Mouse (Mus musculus) adrenal gland, postnatal 25 days (tissue): ENCODE results near the gene Fut9. TPM values are rescaled to one million over a fixed set of nuclear protein-coding genes. Genes with fewer than 3 reads are reported as not detected.

Experiments used
- DNase-seq: peaks from one replicate; pipeline ENCODE4 v3.0.0; 2021; ENCODE audit warnings: mixed read lengths
- long read RNA-seq: library from polyadenylated mRNA; stranded (forward); transcript quantifications from one replicate; pipeline ENCODE4 v2.0.0, GENCODE M21; 2021
- total RNA-seq: library from RNA; stranded (reverse); gene quantifications from 2 replicates; pipeline ENCODE4 v1.2.3, GENCODE M21; 2021

Fut9 gene
- total RNA-seq: 0.27 and 0.52 TPM in 2 replicates
- long read RNA-seq: 0 reads

- DNase-seq: peak; percentile 9
Measured at GRCm38 (mm10) chr4:25799476-25800283, at the start of gene Fut9. Gene Fut9 (minus strand): TSS chr4:25800244.

- no peak for DNase-seq
Measured at GRCm38 (mm10) chr4:25815783-25816182, 15.7 kb upstream of the Fut9 start.

DNA sequence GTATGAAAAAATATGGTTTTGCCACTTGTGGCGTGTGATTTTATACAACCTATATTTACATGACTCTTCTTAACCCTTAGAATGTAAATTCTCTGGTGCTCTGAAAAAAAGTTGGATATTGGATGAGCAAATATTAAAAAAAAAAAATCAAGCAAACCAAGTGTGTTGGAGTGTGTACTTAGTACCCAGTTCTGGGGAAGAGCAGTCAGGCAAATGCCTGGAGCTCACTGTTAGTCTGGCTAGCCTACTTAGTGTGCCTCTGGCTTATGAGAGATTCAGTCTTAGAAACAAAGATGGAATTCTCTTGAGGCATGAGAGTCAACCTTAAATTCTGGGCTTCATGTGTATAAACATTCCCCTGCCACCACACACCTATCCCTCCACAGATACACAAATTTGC is 13.3 kb upstream of the Fut9 start:
- no peak for DNase-seq

GRCm38 (mm10) chr4:25810058-25810457 is 10.0 kb upstream of the Fut9 start:
- no peak for DNase-seq

- no peak for DNase-seq
Measured at GRCm38 (mm10) chr4:25801751-25802150, 1.7 kb upstream of the Fut9 start.

- no peak for DNase-seq
Measured at GRCm38 (mm10) chr4:25800284-25800616, 206 bp upstream of the Fut9 start.

GRCm38 (mm10) chr4:25799051-25799475 is 981 bp downstream of the Fut9 start:
- DNase-seq: no peak

DNA sequence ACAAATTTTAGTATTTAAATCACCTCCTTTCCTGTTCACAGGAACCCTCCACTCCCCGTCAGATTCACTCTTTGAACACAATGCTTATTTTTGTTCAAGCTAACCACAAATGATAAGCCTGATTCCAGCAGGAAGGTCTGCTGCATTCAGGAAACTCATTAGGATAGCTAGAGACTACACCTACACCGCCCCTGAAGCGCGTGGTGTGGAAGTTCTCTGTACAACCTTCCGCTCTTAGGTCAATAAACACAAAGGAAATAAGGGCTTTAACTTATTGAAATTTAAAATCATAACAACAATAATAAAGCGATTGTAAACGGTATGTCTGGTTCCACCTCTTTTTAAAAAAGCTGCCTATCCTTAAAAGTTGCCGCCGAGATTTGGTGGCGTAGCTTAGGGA is 1.6 kb downstream of the Fut9 start:
- no peak for DNase-seq

GRCm38 (mm10) chr4:25796149-25796548 is 3.9 kb downstream of the Fut9 start:
- DNase-seq: no peak

DNA sequence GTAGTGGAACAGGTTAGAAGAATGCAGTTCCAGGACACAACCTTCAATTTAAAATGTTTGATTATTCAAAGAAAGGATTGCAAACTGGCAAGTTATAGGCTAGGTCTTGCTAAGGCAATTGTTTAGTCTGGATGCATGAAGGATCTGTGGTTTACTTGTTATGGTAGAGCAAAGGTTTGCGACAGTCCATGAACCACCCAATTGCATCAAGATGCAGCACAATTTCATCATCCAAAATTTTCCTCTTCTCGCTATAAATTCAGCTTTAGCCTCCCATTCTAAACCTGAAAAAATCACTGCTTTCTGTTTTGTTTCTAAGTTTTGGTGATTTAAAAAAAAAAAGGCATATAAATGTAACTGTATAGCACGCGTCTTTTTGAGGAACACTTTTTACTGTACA is 14.8 kb downstream of the Fut9 start:
- no peak for DNase-seq

DNA sequence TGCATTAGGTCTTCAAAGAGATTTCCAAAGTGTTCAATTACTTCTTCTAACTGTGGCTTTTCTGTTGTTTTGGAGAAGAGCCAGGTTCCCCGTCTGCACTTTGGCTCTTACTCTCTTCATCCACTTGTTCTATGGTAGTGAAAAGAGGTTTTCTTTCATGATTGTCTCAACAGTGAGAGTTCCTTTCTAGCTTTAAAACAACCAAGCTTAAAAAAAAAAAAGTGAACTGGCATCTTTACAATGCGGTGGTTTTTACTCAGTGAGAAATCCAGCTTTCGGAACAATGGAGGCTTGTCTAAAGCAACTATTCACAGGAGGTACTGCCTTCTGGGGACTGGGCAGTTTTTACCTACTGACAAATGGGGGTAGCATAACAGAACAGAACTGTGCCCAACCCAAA is 31.4 kb downstream of the Fut9 start:
- DNase-seq: no peak

- DNase-seq: no peak
Measured at GRCm38 (mm10) chr4:25763091-25763490, 37.0 kb downstream of the Fut9 start.

DNA sequence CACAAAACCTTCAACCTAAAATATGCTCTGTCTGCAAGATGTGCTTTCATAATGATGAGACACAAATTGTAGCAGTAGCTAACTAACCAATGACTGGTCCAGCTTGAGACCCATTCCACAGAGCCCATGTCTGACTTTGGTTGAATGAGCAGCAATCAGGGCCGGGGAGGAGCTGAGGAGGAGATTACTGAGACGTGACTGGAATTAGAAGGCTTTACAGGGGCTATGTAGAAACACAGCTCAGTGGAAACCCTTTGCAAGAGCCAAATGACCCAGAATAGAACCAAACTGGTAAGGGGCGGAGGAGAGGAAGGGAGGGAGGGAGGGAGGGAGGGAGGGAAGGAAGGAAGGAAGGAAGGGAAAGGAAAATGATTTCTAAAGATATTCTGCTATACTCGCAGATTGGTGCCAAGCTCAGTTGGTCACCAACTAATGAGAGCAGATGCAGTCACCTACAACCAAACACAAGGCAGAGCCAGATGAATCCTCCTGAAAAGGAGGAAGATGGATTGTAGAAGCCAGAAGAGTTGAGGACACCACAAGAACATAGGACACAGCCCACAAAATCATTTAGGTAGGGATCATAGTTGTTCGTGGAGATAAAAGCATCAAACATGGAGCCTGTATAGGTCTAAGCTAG is 42.0 kb downstream of the Fut9 start:
- no peak for DNase-seq

DNA sequence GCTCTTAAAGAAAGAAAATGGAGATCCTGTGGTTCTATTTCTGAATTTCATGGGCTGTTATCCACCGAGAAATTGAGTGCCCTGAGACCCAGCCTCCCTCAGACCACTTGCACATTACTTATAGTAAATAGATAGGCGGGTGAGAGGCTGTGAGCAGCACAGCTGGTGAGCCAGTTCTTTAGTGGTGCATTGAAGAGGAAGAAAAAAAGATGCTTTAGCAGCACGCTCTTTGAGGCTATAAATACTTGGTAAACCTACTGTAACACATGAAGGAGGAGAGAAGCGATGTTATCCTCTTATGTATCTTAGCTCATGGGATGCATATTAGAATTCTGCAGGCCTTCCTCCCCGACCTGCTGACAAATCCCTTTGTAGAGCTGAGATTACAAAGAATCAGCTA is 58.5 kb downstream of the Fut9 start:
- no peak for DNase-seq

DNA sequence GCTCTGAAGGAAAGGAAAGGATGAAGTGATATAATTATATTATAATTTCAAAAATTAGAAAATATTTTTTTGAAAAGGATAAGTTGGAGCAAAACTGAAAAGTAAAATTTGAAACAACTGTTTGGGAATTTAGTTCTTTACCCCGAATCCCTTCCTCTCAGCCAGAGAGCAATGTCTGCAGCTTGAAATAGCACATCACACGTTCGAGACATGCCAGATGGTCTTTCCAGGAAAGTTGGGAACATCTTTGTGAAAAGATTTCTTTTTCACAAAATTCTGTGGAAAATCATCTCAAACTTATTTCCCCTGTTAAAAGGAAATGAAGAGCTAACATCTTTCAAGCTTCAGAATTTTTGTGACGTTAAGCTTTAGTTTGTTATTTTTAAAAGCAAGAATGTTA is 61.3 kb downstream of the Fut9 start:
- DNase-seq: no peak

GRCm38 (mm10) chr4:25721576-25721975 is 78.5 kb downstream of the Fut9 start:
- no peak for DNase-seq

- no peak for DNase-seq
Measured at GRCm38 (mm10) chr4:25713907-25714306, 86.1 kb downstream of the Fut9 start.

DNA sequence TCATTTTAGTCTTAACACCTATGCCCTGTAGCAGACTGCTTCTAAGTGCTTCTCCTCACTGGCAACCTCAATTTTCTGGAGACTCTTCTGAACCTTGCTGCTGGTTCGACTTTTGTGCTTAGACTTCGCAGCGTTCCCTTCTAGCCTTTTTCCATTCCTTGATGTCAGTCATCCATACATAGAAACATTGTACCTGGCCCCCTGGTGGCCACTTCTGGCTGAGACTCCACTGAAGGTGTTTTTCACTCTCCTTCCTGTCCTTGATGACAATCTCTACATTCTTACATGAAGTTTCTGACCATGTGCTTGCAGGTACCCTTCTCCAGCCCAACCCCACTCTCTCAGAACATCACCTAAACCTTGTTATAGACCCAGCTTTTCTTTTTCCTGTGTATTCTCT is 115.1 kb downstream of the Fut9 start:
- DNase-seq: no peak

DNA sequence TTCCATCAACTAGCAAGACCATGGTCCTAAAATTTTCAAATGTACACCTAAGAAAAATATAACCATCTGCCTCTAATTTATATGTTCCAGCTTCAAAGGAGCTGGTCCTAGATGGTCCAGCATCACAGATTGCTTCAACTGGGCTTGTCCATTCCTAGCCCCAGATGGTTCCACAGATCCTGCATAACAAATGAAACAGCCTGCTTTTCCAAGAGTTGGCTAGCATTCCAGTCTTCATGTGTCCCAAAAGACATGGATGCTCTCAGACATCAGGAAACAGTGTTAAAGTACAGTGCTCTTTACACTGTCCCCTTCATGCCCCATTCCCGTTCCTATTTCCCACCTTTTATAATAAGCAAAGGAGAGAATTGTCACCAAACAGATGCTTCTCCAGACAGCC is 135.8 kb downstream of the Fut9 start:
- no peak for DNase-seq

- DNase-seq: no peak
Measured at GRCm38 (mm10) chr4:25661204-25661727, 138.8 kb downstream of the Fut9 start.

DNA sequence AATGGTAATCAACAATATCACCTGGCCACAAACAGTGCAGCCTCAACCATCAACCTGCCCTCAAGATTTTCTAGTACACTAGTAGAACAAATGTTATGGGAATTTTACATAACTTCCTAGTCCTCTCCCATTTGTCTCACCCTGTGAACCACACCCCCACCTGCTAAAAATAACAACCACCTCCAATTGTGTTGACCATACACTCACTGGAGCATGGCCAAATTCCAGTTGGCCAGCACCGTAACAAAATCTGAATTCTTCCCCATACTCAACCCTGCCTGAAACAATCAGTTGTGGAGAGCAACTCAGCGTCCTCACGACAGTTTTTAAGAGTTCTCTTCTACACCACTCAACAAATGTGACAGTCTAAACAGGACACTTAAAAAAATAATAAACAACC is 141.3 kb downstream of the Fut9 start:
- DNase-seq: no peak

DNA sequence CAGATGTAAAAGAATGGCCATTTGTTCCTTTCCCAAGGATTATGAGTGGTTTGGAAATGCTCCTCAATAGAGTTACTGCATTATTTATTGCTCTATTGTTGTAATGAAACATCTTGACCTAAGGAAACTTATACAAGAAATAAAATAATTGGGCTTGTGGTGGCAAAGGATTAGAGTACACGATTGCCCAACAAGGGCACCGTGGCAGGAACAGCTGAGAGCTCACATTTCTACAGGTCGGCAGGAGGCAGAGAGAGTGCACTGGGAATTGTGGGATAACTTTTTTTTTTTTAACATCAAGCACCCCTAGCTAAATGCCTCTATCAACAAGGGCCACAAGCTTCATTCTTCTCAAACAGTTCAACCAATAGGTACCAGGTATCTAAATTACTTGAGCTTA is 148.1 kb downstream of the Fut9 start:
- DNase-seq: no peak

DNA sequence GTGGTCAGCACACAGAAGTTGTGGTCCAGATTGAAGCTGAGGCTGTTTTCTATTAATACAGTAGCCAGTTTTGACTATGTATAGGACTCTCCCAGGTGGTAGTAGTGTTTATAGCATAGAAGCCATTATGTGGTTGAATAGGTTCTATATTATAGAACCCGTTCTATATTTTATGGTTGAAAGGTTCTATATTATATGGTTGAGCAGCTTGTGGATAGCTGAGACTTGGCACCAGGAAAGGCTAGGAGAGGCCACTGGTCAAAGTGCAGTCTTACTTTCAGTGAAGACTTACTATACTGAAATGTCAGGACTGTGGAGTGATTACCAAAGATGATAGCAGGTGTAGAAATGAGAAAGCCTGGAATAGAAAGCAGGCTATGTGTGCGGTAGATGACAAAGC is 151.9 kb downstream of the Fut9 start:
- no peak for DNase-seq

DNA sequence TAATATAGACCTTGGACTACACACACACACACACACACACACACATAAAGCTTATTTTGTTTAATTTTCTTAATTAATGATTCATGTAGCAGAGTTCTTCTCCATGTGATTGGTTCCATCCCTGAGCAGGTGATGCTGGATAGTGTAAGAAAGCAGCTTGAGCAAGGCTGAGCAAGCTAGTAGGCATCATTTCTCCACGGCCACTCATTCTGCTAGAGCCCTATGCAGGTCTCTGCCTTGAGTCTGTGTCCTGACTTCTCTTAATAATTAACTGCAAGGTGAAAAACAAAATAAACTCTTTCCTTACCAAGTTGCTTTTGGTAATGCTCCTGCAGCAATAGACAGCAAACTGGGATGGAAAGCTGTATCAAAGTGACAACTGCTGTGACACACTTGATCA is 152.5 kb downstream of the Fut9 start:
- DNase-seq: no peak
